Mouse (Mus musculus): ENCODE data around the gene Lgals4. TPM values are rescaled to one million over a fixed set of nuclear protein-coding genes. Genes with fewer than 3 reads are reported as not detected.
"Not testable (repeated sequence)": the region's sequence is repeated elsewhere in the genome, so short reads cannot be mapped to it uniquely, and the experiment has no call there.

The Lgals4 gene
- polyA plus RNA-seq, 2 experiments: 0.98 to 2.3 TPM

DNA sequence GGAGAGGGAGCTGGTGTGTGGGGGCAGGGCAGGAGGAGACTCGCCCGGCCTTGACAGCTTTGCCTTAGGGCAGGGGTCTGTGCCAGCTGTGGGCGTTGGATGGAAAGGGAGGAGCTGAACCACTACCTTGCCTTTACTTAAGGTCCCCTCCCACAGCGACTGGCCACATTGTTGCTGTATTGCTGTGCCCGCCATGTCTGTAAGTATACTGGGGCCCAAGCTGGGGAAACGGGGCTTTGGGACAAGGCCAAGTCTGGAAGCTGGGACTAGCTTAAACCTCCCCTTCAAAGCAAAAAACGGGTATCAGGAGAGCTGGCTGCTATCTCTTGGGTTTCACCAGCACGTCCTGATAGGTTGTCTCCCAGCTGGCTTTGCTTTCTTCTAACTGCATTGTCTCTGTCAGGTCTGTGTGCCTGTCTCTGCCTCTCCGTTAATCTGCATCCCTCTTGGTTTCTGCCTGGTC, 30.7 kb downstream of the Lgals4 start:
- Histone ChIP-seq H3K9ac (replicated peaks) (no peak overlapping the region), H3K36me3 (replicated peaks; ENCODE audit: control insufficient read depth, insufficient read depth, low read depth) (no peaks in the 10 kb centered on the region), H3K9me3 (ENCODE audit: control insufficient read depth, low read length) (no peaks in the 10 kb centered on the region; the same call in 1 of the 2 replicates), H3K27ac (no peak overlapping the region), H3K4me2 (ENCODE audit: low read depth) (no peak overlapping the region), H3K27me3 (ENCODE audit: control insufficient read depth, insufficient read depth, low read length) (no peaks in the 10 kb centered on the region), H3K4me3 (ENCODE audit: insufficient read depth in 1 of 2, low read depth in 2 of 2, low read length in 2 of 2) (no peak overlapping the region), H3K4me1 (replicated peaks; ENCODE audit: control insufficient read depth in 2 of 2, insufficient read depth in 2 of 2, low read length in 1 of 2) (peaks cover 0 to 12% of the 10 kb centered on the region in 2 experiments; a peak in 3 of 4 replicates)
- WGBS (ENCODE audit: insufficient replicate concordance): 39% methylated on average over 9 of the region's 9 CpGs
- no peak for TF ChIP-seq EP300 (IDR thresholded peaks at IDR 0.05; ENCODE audit: low read depth)
- TF ChIP-seq CTCF (IDR thresholded peaks at IDR 0.05; ENCODE audit: low read depth): no peak
- DNase-seq (ENCODE audit: low read depth in 3 of 3, low spot score in 3 of 3): no peak
- no peak for ATAC-seq (ENCODE audit: insufficient read depth)

DNA sequence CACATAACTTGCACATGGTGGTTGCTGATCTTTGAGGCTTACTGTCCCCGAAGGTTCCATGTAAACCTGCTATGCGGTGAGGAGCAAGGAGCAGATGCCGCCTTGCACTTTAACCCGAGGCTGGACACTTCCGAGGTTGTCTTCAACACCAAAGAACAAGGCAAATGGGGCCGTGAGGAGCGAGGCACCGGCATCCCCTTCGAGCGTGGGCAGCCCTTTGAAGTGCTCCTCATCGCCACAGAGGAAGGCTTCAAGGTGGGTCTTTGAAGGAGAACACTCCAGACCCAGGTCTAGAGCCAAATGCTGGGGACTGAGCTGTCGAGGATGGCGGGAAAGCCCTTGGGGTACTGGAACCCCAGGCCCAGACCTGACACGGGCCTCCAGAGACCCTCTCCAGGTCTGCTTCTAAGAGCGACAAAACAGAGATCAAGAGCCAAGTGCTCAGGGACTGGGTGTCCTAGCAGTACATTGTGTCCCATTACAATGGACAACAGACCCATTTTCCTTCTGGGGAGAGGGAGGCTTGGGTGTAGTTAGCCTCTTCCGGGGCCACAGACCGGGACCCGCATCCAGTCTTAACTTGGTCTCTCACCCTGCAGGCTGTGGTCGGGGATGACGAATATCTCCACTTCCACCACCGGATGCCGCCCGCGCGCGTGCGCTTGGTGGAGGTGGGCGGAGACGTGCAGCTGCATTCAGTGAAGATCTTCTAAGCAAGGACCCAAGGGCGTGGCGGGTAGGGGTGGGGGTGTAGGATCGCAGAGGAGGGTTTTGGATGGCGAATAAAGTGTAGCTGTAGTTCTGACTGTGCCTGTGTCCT, 32.0 kb downstream of the Lgals4 start:
- Histone ChIP-seq H3K36me3 (replicated peaks; ENCODE audit: control insufficient read depth, insufficient read depth, low read depth) (no peaks in the 10 kb centered on the region), H3K4me1 (replicated peaks; ENCODE audit: control insufficient read depth in 2 of 2, insufficient read depth in 2 of 2, low read length in 1 of 2) (peaks cover 0 to 12% of the 10 kb centered on the region in 2 experiments; a peak in 3 of 4 replicates), H3K27me3 (ENCODE audit: control insufficient read depth, insufficient read depth, low read length) (no peaks in the 10 kb centered on the region), H3K4me3 (ENCODE audit: insufficient read depth in 1 of 2, low read depth in 2 of 2, low read length in 2 of 2) (peak overlapping the region; percentile 22 to 23), H3K9me3 (ENCODE audit: control insufficient read depth, low read length) (no peaks in the 10 kb centered on the region; the same call in 1 of the 2 replicates), H3K27ac (no peak overlapping the region), H3K4me2 (ENCODE audit: low read depth) (peak overlapping the region; percentile 68), H3K9ac (replicated peaks) (no peak overlapping the region; the same call in 1 of the 2 replicates)
- TF ChIP-seq CTCF (IDR thresholded peaks at IDR 0.05; ENCODE audit: low read depth) (peak; percentile 51), EP300 (IDR thresholded peaks at IDR 0.05; ENCODE audit: low read depth) (no peak)
- 29% methylated on average over 33 of the region's 33 CpGs for WGBS (ENCODE audit: insufficient replicate concordance)
- DNase-seq (ENCODE audit: low read depth in 3 of 3, low spot score in 3 of 3): peak; percentile 60 to 68 (median 67)
- ATAC-seq (ENCODE audit: insufficient read depth): peak; percentile 75

DNA sequence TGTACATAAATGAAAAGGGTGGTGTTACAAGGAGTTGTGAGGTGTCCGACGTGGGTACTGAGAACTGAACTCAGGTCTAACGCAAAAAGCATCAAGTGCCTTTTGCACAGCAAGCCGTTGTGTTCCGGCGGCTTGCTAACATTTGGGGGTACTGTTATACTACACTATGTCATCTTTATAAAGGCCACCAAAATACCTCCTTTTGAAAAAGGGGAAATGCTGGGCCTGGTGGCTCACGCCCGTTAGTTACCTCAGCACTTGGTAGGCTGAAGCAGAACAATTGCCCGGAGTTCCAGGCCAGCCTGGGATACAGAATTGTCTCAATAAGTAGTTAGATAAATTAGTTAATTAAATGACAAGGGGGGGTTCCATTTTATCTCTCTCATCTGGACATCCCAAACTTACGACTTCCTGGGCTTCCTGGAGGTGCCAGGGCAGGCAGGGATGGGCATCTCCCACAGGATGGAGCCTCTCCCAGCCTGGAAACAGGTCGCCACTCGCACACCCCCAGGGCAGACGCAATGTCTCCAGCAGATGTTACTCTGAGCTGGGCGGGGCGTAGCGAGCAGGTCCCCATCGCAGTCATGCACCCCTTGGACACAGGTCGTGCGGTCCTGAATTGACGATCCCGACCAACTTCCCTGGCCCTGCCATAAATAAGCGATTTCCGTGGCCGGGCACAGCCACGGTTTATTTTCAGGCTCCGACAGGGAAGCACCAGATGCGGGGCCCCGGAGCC, 33.3 kb downstream of the Lgals4 start:
- no peak for ATAC-seq (ENCODE audit: insufficient read depth)
- Histone ChIP-seq H3K9ac (replicated peaks) (no peak overlapping the region), H3K36me3 (replicated peaks; ENCODE audit: control insufficient read depth, insufficient read depth, low read depth) (no peaks in the 10 kb centered on the region), H3K4me1 (replicated peaks; ENCODE audit: control insufficient read depth in 2 of 2, insufficient read depth in 2 of 2, low read length in 1 of 2) (peaks cover 0 to 14% of the 10 kb centered on the region in 2 experiments; a peak in 3 of 4 replicates), H3K4me2 (ENCODE audit: low read depth) (0 out of 2 replicates have a peak overlapping the region, but pooled peaks have one; percentile 63), H3K4me3 (ENCODE audit: insufficient read depth in 1 of 2, low read depth in 2 of 2, low read length in 2 of 2) (no peak overlapping the region), H3K27ac (no peak overlapping the region), H3K9me3 (ENCODE audit: control insufficient read depth, low read length) (no peaks in the 10 kb centered on the region), H3K27me3 (ENCODE audit: control insufficient read depth, insufficient read depth, low read length) (no peaks in the 10 kb centered on the region)
- TF ChIP-seq CTCF (IDR thresholded peaks at IDR 0.05; ENCODE audit: low read depth): no peak
- DNase-seq (ENCODE audit: low read depth in 3 of 3, low spot score in 3 of 3): no peak
- 81% methylated on average over 28 of the region's 28 CpGs for WGBS (ENCODE audit: insufficient replicate concordance)

DNA sequence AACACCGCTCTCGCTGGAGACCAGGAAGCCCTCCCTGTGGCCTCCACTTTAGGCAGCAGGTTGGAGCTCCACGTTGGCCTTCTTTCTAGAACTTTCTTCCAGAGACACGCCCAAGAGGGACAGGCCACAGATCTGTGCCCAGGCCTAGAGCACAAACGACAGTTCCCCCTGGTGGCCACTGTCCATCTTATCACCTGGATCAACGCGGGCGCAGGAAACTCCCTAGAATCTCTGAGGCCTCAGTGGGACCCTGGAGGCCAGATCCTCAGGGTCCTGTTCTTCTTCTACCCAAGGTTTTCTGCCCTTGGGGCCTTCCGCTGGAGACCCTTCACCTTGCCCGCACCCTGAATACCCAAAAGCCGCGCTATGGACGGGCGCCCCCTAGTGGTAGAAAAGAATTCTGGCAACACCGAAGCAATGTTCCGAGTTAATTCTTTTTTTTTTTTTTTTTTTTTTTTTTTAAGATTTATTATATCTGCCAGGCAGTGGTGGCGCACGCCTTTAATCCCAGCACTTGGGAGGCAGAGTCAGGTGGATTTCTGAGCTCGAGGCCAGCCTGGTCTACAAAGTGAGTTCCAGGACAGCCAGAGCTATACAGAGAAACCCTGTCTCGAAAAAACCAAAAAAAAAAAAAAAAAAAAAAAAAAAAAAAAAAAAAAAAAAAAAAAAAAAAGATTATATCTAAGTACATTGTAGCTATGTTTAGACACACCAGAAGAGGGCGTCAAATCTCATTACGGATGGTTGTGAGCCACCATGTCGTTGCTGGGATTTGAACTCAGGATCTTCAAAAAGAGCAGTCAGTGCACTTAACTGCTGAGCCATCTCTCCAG, 34.1 kb downstream of the Lgals4 start:
- ATAC-seq (ENCODE audit: insufficient read depth): peak; percentile 67
- H3K27ac ChIP-seq; H3K27me3 ChIP-seq (ENCODE audit: control insufficient read depth, insufficient read depth, low read length); H3K9me3 ChIP-seq (ENCODE audit: control insufficient read depth, low read length); H3K36me3 ChIP-seq (replicated peaks; ENCODE audit: control insufficient read depth, insufficient read depth, low read depth); H3K9ac ChIP-seq (replicated peaks): not testable (repeated sequence)
- Histone ChIP-seq H3K4me2 (ENCODE audit: low read depth) (peak overlapping the region; percentile 63), H3K4me3 (ENCODE audit: insufficient read depth in 1 of 2, low read depth in 2 of 2, low read length in 2 of 2) (peak overlapping the region; percentile 19 to 39; a peak in 3 of 4 replicates), H3K4me1 (replicated peaks; ENCODE audit: control insufficient read depth in 2 of 2, insufficient read depth in 2 of 2, low read length in 1 of 2) (peaks cover 0 to 14% of the 10 kb centered on the region in 2 experiments; a peak in 3 of 4 replicates)
- DNase-seq (ENCODE audit: low read depth in 3 of 3, low spot score in 3 of 3): peak; percentile 64 to 73 (median 68)
- TF ChIP-seq CTCF (IDR thresholded peaks at IDR 0.05; ENCODE audit: low read depth): peak; percentile 88
- WGBS (ENCODE audit: insufficient replicate concordance): 17% methylated on average over 23 of the region's 23 CpGs

Data from liver, embryonic 14.5 days (tissue).